Mouse (Mus musculus) frontal cortex, postnatal 36 days (tissue): ENCODE results near the gene Gm10775.

ENCODE experiments used
- DNase-seq, 2 experiments: peaks; one replicate each; pipeline ENCODE4 v3.0.0; 2022; ENCODE audit warnings: low spot score in 2 of 2

The Gm10775 gene

DNA sequence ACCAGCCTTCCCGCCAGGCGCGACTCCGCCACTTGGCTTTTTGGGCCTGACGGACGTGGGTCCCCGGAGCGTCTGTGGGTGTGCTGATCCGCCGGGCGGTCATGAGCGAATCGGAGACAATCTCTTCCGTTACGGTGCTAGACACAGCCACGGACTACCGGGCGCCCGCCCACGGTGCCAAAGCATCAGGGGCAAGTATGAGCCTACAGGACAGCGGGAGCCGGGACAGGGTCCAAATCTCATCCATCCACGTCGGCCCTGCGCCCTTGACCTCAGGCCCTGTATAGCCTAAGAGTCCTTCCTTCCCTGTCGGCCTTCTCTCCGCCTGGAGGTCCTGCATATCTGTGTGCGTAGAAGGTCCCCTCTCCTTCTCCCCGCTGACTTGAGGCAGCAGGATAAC is at the start of gene Gm10775:
Gene Gm10775, plus strand, starts transcription at position 301 of the 400 bp plus-strand sequence.
- DNase-seq, result no peak

DNA sequence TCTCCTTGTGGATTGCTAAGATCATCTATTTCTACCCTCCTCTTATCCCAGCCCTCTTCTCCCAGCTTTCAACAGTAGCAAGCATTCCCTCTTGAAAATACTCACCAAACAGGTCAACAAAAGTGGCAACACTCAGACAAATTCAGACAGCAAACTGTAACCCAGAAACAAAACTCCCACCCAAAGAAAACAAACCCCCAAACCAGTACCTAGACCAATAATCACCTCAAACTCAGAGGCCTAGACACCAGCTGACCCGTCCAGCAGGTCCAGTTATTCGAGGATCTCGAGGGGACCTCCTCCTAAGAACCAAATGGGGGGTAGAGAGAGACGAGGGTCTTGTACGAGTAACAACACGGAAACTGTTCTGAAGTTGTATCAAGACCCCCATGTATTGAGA is 33.4 kb upstream of the Gm10775 start:
- DNase-seq, result no peak

DNA sequence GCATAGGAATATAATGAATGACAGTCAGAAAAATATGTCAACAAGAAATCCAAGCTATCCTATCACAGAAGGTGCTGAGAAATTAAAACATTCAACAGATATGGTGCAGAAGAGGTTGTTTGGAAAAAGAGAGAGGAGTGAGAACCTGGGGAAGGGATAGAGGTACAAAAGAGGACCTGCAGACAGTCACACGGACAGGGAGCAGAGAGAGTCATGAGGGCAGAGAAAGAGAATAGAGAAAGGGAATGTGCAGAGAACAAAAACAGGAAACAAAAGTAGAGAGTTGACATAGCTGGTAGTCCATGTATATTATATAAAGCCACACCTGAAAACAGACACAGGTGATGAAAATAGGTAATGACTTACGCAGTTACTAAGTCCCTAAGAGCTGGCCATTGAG is 32.7 kb upstream of the Gm10775 start:
- DNase-seq, result no peak

DNA sequence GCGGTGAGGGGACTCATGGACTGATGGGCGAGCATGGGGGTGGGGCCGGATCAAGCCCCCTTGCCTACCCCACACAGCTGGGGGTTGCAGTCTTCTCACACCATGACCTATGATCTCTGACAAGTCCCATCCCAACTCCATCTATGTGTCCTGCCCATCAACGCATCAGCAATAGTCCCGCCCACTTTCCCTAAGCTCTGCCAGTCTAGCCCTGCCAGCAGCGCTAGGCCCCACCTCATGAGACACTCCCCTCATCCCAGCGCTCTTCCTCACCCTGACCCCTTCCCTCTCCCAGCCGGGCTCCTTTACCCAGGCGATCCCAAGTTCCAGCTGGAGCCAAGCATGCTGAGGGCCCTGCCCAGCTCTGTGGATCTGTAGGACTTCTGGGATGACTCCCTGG is 22.1 kb upstream of the Gm10775 start:
- no peak for DNase-seq

DNA sequence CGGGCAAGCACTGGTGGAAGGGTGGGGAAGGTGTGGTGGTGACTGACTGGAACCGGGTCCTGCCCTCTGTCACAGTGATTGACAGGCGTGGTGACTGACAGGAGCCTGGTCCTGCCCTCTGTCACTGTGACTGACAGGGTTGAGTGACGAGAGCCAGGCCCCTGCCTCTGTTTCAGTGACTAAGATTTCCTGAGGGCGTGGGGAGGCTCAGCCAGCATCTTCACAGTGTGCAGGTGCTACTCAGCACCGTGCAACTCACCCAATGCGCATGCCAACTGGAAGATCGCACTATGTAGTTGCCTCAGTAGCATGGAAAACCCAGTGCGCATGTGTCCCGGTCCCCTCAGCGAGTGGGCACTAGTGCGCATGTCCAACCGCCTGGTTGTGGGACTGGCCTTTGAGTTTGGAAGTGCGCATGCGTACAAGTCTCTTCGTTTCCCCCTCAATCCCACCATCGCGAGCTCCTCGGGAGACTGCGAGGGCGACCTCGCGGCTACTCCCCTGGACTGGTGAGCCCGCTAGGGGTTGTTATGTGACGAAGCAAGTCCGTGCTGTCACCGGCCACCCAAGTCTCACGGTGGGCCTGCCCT is 18.7 kb upstream of the Gm10775 start:
- DNase-seq, result peak; percentile 98 to 99

DNA sequence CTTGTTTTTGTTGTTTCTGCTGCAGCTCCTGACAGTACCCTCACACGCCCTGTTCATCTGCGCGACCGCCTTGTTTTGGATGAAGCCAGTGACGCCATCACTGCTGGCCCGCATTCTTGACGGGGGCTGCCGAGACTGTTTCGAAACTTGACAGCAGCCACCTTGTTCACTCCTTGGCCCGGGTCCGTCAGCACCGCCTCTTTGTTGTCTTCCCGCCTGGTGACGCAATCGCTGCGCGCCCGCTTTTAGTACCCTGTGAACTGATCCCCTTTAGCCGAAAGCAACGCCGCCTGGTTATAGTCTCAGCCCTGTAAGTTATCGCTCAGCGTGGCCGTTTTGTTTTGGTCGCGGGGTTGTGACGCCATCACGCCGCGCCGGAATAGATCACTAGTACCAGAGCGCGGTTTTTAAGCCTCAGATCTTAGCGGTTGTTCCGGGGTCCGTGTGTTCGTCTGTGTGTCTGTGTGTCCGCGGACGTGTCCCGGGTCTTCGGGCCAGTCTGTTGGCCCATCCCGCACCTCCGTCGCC is 18.2 kb upstream of the Gm10775 start:
- peak; percentile 95 to 97 for DNase-seq

DNA sequence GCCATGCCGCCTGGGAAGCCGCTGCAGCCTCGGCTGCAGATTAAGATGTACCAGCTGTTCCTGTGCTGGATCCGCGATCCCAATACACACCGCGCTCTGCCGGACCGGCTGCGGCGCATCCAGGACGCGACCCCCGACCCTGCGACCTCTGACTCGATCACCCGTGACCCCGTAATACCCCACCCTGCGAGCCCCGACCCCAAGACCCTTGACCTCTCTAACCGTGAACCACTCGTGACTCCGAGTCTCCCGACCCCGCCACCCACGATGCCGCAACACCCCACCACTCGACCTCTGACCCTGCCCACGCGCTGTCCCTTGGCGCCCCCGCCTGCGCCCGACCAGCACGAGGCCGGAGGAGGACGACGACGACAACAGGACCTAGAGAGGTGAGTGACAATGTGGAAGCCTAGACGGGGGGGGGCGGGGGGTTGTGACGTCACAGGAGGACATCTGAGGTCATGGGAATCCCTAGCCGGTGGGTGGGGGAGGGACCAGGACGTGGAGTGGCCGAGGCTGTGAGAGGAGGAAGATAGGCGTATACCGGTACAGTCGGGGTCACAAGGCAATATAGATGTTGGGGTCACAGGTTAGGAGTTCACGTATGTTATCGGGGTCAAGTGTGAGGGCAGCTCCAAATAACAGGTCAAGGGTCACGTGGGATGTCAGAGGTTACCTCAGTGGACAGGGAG is 17.6 kb upstream of the Gm10775 start:
- no peak for DNase-seq

DNA sequence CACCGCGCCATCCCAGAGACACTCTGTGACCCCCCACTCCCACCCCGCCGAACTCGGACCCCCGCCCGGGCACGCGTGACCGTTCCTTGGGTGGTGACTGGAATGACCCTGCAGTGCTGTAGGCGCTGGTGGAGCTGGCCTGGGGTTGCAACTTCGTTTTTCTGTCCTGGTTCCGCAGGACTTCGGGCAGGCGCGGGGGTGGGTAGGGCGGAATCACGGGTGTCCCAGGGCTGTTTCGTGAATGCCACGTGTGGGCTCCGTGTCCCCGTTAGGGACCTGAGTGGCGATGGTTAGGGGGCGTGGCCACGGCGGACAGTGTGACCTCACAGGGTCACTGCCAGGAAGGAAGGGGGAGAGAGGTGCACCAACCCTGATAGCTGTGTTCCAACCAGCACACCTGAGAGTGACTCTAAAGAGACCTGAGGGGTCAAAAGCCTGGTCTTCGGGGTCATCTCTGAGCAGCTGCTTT is 17.0 kb upstream of the Gm10775 start:
- DNase-seq, result no peak

DNA sequence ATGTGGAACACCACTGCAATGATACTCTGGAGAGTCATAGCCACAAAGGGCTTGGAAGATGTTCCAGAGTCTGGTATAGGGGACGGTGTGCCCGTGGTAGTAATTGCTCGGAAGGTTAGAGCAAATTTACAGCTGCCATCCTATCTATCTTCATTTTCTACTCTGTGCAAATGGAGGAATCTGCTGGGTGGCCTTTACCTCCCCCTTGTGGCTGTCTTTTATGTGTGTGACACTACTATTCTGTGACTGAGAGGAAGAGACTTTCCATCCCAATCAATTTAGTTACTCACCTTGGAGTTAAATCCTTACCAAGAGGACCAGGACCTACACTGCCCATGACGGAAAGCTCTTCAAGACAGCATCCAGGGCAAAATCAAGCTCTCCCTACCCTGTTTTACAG is 16.1 kb upstream of the Gm10775 start:
- DNase-seq, result no peak

DNA sequence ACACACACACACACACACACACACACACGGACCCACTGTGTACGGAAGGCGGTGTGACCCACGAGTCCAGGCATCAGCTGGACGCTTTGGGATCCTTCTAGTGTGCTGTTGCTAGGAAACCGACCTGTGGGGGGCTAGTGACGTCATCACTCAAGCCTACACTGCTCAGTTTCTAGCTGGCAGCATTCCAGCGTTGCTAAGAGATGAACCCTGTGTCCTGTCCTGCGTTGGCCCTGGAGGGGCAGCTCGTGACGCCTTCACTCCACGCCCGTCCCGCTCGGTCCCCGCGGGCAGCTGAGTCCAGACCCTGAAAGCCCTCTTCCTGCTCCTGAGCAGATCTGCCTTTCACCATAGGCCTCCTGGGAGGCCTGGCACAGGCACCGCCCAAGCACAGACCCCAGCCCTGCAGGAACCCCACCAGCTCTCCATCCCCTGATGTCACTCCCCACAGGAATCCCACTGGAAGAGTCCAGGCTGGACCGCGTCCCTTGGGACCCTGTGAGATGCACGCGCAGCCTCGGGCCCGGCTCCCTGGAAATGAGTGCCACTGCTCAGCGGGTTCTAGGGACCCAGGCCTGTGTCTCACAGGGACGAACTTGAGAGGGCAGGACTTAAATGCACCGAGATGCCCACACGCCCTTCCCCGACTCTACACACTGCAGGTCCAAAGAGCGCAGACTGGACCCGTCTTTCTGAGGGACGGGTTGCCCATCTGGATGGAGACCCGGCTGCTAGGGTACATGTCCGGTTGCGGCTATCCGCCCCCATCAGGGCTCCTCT is 974 bp upstream of the Gm10775 start:
- peak; percentile 81 to 90 for DNase-seq

DNA sequence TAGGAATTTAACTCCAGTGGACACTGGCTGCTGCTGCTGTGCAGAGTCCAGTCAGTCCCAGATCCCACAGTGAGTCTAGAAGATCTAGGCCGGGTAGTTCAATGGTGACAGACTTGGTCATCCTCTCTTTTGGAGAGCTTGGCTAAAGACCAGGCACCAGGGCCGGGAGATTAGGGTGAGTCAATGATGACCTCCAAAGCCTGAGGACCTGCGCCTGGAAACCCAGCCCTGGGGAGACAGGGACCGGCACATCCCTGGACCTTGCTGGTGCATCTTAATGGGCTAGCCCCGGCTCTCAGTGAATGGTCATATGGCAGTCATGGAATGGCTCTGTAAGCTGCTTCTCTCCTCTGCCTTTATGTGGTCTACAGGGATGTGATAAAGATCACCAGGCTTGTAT is 2.7 kb downstream of the Gm10775 start:
- no peak for DNase-seq

DNA sequence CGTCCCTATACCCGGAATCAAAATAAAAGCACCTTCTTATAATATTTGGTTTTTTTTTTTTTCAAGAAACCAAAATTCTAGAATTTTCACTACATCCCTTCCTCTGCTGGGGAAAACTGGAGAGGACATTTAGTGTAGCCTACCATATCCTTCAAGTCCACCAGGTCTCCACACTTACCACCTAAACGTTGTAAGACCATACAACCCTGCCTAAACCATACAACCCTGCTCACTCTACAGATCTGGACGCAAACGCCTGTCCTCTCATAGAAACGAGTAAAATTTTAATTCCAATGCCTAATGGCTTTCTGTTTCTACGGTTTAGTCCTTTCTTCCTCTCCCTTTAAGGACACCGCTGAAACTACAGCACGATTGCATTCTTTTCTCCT is 18.6 kb downstream of the Gm10775 start:
- no peak for DNase-seq

DNA sequence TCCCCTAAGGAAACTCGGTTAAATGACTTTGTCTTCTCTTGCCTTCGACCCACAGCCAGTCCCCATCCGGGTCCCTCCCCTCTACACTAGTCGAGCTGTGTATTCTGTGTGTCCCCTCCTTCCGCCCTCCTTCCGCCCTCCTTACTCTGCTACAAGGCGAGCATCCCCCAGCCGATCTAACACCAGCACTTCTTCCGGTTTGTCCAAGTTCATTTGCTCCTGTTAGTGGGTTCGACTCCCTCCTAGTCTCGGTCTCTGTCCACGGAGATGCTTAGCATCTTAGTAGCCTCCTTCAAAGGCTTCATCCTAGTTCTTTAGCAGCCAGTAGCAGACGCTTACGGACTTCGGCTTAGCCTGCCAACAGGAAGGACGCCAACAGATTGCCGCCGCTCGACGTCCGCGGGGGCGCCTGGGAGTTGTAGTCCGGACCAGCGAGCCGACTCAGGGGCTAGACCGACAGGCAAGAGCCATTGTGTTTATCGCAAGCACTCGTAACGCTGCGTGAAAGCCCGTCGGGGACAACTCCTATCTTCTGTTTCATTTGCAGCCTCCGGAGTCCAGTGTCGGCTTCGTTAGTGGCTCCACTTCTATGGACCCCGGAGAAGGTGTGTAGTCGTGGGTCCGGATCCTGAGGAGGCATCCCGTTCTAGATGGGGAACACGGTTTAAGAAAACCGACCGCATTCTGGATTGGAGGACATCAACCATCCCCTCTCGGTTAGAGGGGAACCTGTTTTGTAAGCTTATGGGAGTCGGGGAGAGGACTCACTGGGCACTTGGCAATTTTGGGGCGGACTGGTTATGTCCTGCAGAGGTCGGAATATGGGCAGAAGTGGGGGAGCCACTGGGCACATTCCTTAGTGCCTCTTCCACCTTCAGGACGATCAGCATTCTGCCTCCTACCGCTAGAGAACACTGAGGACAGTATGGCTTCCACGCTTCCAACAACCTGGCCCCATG is 19.3 kb downstream of the Gm10775 start, which contains the start of gene Zfp369:
Gene Zfp369, plus strand, starts transcription at position 432 of the 959 bp plus-strand sequence.
- peak; percentile 94 to 97 for DNase-seq

DNA sequence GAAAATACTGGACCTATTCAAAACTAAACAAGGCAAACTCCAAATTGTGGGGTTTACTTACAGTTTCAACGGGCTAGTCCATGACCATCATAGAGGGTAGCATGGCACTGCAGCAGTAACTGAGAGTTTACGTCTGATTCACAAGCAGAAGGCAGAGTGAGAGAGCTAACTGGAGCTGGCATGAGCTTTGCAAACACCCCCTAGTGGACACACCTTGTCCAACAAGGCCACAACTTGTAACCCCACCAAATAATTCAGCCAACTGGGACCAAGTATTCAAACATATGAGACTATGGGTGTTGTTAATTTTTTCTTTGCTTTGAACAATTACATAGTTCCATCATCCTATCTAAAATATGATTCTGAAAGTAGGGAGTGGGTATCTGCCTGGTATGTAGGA is 27.4 kb downstream of the Gm10775 start:
- no peak for DNase-seq

DNA sequence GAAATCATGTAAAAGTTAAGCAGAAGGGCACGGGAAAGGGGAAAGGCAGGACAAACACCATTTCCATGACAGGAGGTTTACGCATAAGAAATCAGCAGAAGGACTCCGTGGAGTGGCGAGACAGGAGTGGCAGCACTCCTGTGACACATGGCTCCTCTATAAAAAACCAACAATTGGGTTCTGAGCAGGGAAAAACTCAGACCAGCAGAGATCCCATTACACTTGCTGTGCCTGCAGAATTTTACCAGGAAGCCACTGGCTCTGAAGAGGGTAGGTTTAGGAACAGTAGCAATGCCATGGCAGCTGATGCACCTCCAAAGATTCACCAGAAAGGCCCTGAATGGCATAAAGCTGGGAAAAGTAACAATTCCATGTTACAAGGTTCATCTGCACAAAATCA is 37.0 kb downstream of the Gm10775 start:
- no peak for DNase-seq
